Mouse (Mus musculus) MEL (cell line): ENCODE data around the gene Lamb1. TPM values are rescaled to one million over a fixed set of nuclear protein-coding genes. Genes with fewer than 3 reads are reported as not detected.

Source experiments
- DNase-seq: peaks from one replicate; pipeline ENCODE4 v3.0.0; 2011; ENCODE audit warnings: low read depth, low spot score
- H3K27ac ChIP-seq: 2 replicates; pipeline ENCODE4 v1.5.1; 2012; ENCODE audit warnings: low read depth, mild to moderate bottlenecking, control low read depth, low read length, moderate library complexity; ENCODE audit not compliant: control insufficient read depth
- H3K27me3 ChIP-seq, 2 experiments: fragments of 150-350 bp in 1 of 2; sonication (generic) in 1 of 2; 2 replicates each; pipeline ENCODE4 v1.6.1; 2012; ENCODE audit warnings: low read length in 2 of 2, mild to moderate bottlenecking in 2 of 2, improper control_type of control experiment in 1 of 2, moderate library complexity in 1 of 2; ENCODE audit not compliant: insufficient read depth in 2 of 2, control insufficient read depth in 1 of 2
- H3K36me3 ChIP-seq, 2 experiments: 2 replicates each; pipeline ENCODE4 v1.6.1; 2012 to 2014; ENCODE audit warnings: low read length in 2 of 2, improper control_type of control experiment in 1 of 2, inconsistent platforms in 1 of 2, mild to moderate bottlenecking in 1 of 2; ENCODE audit not compliant: insufficient read depth in 2 of 2, control insufficient read depth in 1 of 2
- H3K4me1 ChIP-seq, 2 experiments: fragments of 150-350 bp in 1 of 2; sonication (generic) in 1 of 2; 2 replicates each; pipeline ENCODE4 v1.6.1; 2012; ENCODE audit warnings: low read length in 2 of 2, improper control_type of control experiment in 1 of 2, mild to moderate bottlenecking in 1 of 2; ENCODE audit not compliant: insufficient read depth in 2 of 2, control insufficient read depth in 1 of 2
- H3K4me3 ChIP-seq, 2 experiments: fragments of 150-350 bp in 1 of 2; sonication (generic) in 1 of 2; 2 replicates each; pipeline ENCODE4 v1.5.1; 2012; ENCODE audit warnings: low read depth in 2 of 2, low read length in 2 of 2, mild to moderate bottlenecking in 2 of 2, moderate library complexity in 2 of 2, control low read depth in 1 of 2, improper control_type of control experiment in 1 of 2; ENCODE audit not compliant: control insufficient read depth in 1 of 2, insufficient read depth in 1 of 2
- H3K79me2 ChIP-seq: 2 replicates; pipeline ENCODE4 v1.6.1; 2012; ENCODE audit warnings: mild to moderate bottlenecking, low read length, moderate library complexity; ENCODE audit not compliant: control insufficient read depth, poor library complexity, insufficient read depth
- H3K9ac ChIP-seq: 2 replicates; pipeline ENCODE4 v1.6.1; 2012; ENCODE audit warnings: low read depth, mild to moderate bottlenecking, control low read depth, low read length, moderate library complexity; ENCODE audit not compliant: control insufficient read depth, poor library complexity, severe bottlenecking
- H3K9me3 ChIP-seq: fragments of 150-350 bp; sonication (generic); replicated peaks from 2 replicates; pipeline ENCODE4 v1.6.1; 2012; ENCODE audit warnings: mild to moderate bottlenecking, low read length, improper control_type of control experiment, moderate library complexity; ENCODE audit not compliant: insufficient read depth
- CHD1 ChIP-seq: IDR thresholded peaks from 2 replicates; pipeline ENCODE4 v1.6.1; 2012; ENCODE audit warnings: low read depth, mild to moderate bottlenecking, inconsistent platforms, low read length, improper control_type of control experiment
- ELF1 ChIP-seq: IDR thresholded peaks from 2 replicates; pipeline ENCODE4 v1.6.1; 2014; ENCODE audit warnings: low read depth, mild to moderate bottlenecking, inconsistent platforms, low read length, improper control_type of control experiment, moderate library complexity
- EP300 ChIP-seq, 2 experiments: IDR thresholded peaks; 2 replicates each; pipeline ENCODE4 v1.6.1; 2011; ENCODE audit warnings: improper control_type of control experiment in 2 of 2, low read length in 2 of 2, low read depth in 1 of 2, mild to moderate bottlenecking in 1 of 2
- GABPA ChIP-seq: IDR thresholded peaks from 2 replicates; pipeline ENCODE4 v1.6.1; 2012; ENCODE audit warnings: low read depth, mild to moderate bottlenecking, inconsistent platforms, low read length, improper control_type of control experiment, moderate library complexity
- GATA1 ChIP-seq: IDR thresholded peaks from 2 replicates; pipeline ENCODE4 v1.6.1; 2011; ENCODE audit warnings: low read depth, low read length, improper control_type of control experiment
- MAX ChIP-seq: IDR thresholded peaks from 2 replicates; pipeline ENCODE4 v1.6.1; 2011; ENCODE audit warnings: low read length, improper control_type of control experiment
- MYC ChIP-seq: IDR thresholded peaks from 2 replicates; pipeline ENCODE4 v1.6.1; 2011; ENCODE audit warnings: low read depth, mild to moderate bottlenecking, low read length, improper control_type of control experiment, moderate library complexity
- NRF1 ChIP-seq: IDR thresholded peaks from 2 replicates; pipeline ENCODE4 v1.6.1; 2014; ENCODE audit warnings: low read depth, mild to moderate bottlenecking, inconsistent platforms, low read length, improper control_type of control experiment, moderate library complexity; ENCODE audit not compliant: poor library complexity, insufficient read depth, severe bottlenecking
- POLR2AphosphoS5 ChIP-seq: IDR thresholded peaks from 2 replicates; pipeline ENCODE4 v1.6.1; 2012; ENCODE audit warnings: low read depth, borderline replicate concordance, mild to moderate bottlenecking, inconsistent platforms, low read length, moderate library complexity, mixed read lengths
- RAD21 ChIP-seq: IDR thresholded peaks from 2 replicates; pipeline ENCODE4 v1.6.1; 2011; ENCODE audit warnings: mild to moderate bottlenecking, low read depth, low read length, improper control_type of control experiment
- RCOR1 ChIP-seq: IDR thresholded peaks from 2 replicates; pipeline ENCODE4 v1.6.1; 2012; ENCODE audit warnings: low read depth, mild to moderate bottlenecking, inconsistent platforms, low read length, improper control_type of control experiment
- TBP ChIP-seq: IDR thresholded peaks from 2 replicates; pipeline ENCODE4 v1.8.0; 2011; ENCODE audit warnings: low read depth, low read length, improper control_type of control experiment
- TCF12 ChIP-seq: IDR thresholded peaks from 2 replicates; pipeline ENCODE4 v1.6.1; 2014; ENCODE audit warnings: low read depth, mild to moderate bottlenecking, inconsistent platforms, low read length, improper control_type of control experiment, moderate library complexity
- USF1 ChIP-seq: IDR thresholded peaks from 2 replicates; pipeline ENCODE4 v1.6.1; 2014; ENCODE audit warnings: low read depth, mild to moderate bottlenecking, inconsistent platforms, low read length, improper control_type of control experiment, moderate library complexity
- ZC3H11A ChIP-seq: IDR thresholded peaks from 2 replicates; pipeline ENCODE4 v1.6.1; 2012; ENCODE audit warnings: low read depth, mild to moderate bottlenecking, inconsistent platforms, low read length, improper control_type of control experiment
- ZKSCAN1 ChIP-seq: IDR thresholded peaks from 2 replicates; pipeline ENCODE4 v1.6.1; 2012; ENCODE audit warnings: low read depth, mild to moderate bottlenecking, inconsistent platforms, low read length, improper control_type of control experiment, moderate library complexity
- ZMIZ1 ChIP-seq: IDR thresholded peaks from 2 replicates; pipeline ENCODE4 v1.6.1; 2012; ENCODE audit warnings: low read depth, mild to moderate bottlenecking, inconsistent platforms, low read length, improper control_type of control experiment, moderate library complexity
- polyA plus RNA-seq, 2 experiments: library from polyadenylated mRNA; stranded (reverse) in 1 of 2; unstranded in 1 of 2; fragments of >175 nt in 1 of 2; fragments of >200 nt in 1 of 2; gene quantifications; 2 replicates each; pipeline versions ENCODE4 v1.2.1 to v1.2.4; 2012; ENCODE audit warnings: low replicate concordance in 2 of 2, low read depth in 1 of 2; ENCODE audit not compliant: insufficient read length in 2 of 2, insufficient read depth in 1 of 2, missing spikeins in 1 of 2
- total RNA-seq: library from RNA; depleted of rRNA; stranded (reverse); fragments of 300-350 nt; gene quantifications from 2 replicates; pipeline ENCODE4 v1.2.3, GENCODE M21; 2012

Gene Lamb1
- total and polyA plus RNA-seq, 3 experiments = 0.03 TPM; not detected in 2

- Histone ChIP-seq H3K4me3 (no peak overlapping the region), H3K9ac (no peak overlapping the region), H3K79me2 (no peaks in the 10 kb centered on the region), H3K9me3 (no peaks in the 10 kb centered on the region), H3K27me3 (no peaks in the 10 kb centered on the region; a peak in 1 of 4 replicates), H3K36me3 (no peaks in the 10 kb centered on the region), H3K27ac (no peak overlapping the region), H3K4me1 (no peaks in the 10 kb centered on the region)
- TF ChIP-seq ZC3H11A (no peak), ELF1 (no peak), CHD1 (no peak), RCOR1 (no peak), MAX (no peak), USF1 (no peak), MYC (no peak), NRF1 (no peak), ZKSCAN1 (no peak), GATA1 (no peak), TCF12 (no peak), GABPA (no peak)
- DNase-seq = no peak
Measured at GRCm38 (mm10) chr12:31269020-31269597, 4.1 kb downstream of the Lamb1 start.

GRCm38 (mm10) chr12:31270361-31270760 is 5.3 kb downstream of the Lamb1 start:
- no peak for DNase-seq
- Histone ChIP-seq H3K9me3 (no peaks in the 10 kb centered on the region), H3K36me3 (no peaks in the 10 kb centered on the region), H3K4me3 (no peak overlapping the region), H3K9ac (no peak overlapping the region), H3K27me3 (no peaks in the 10 kb centered on the region; a peak in 2 of 4 replicates), H3K79me2 (no peaks in the 10 kb centered on the region), H3K27ac (no peak overlapping the region), H3K4me1 (no peaks in the 10 kb centered on the region)
- no peak for TF ChIP-seq POLR2AphosphoS5
- TF ChIP-seq RCOR1 = no peak
- no peak for TF ChIP-seq CHD1
- TF ChIP-seq MYC = no peak
- no peak for TF ChIP-seq ZMIZ1

DNA sequence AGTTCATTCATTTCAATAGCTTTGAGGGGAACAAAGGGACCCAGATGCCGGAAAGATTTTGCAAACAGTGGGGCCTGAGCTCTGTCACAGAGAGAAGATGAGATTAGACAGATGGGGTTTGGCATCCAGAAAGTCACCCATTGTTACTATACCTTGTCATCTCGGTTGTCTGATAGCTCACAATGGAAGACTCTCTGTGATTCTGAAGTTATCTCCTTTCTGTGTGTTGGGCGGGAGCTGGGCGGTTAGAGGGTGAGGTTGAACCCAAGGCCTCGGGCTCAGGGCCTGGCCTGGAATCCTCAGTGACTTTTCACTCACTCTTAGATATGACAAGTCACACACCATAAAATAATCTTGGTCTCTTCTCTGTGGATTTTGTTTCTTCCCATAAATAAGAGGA is 5.7 kb downstream of the Lamb1 start:
- no peak for TF ChIP-seq ZC3H11A
- TF ChIP-seq EP300 (IDR thresholded peaks at IDR 0.05; ENCODE audit: low read depth in 1 of 2, low read length in 2 of 2) = no peak
- no peak for TF ChIP-seq RAD21
- TF ChIP-seq TBP = no peak
- TF ChIP-seq, all 39 proteins: peak for 0
- DNase-seq = no peak
- Histone ChIP-seq H3K4me3 (no peak overlapping the region), H3K36me3 (no peaks in the 10 kb centered on the region), H3K79me2 (no peaks in the 10 kb centered on the region), H3K9me3 (no peaks in the 10 kb centered on the region), H3K9ac (no peak overlapping the region), H3K27ac (no peak overlapping the region), H3K27me3 (no peaks in the 10 kb centered on the region; a peak in 2 of 4 replicates), H3K4me1 (no peaks in the 10 kb centered on the region)
